Mouse (Mus musculus): ENCODE data around the gene Gm20870. TPM values are rescaled to one million over a fixed set of nuclear protein-coding genes. Genes with fewer than 3 reads are reported as not detected.
"Not testable (repeated sequence)": the region's sequence is repeated elsewhere in the genome, so short reads cannot be mapped to it uniquely, and the experiment has no call there.

Gm20870 gene
- total RNA-seq (2021) = not detected
- long read RNA-seq, experiment 1 = 0 reads
- long read RNA-seq, experiment 2 = 0 reads

GRCm38 (mm10) chrY:71691743-71692142 is at the start of gene Gm20870:
Gene Gm20870, plus strand, starts transcription at chrY:71692043.
- H3K4me3 ChIP-seq; intact Hi-C loops (cut with DNase I); DNase-seq; H3K27ac ChIP-seq: not testable (repeated sequence)

Other genes with a start within 250 kb of the Gm20870 start
- not detected for gene Gm20869, start 222.6 kb upstream of the Gm20870 start, total RNA-seq (2021)